Mouse (Mus musculus) brain, embryonic 14.5 days (tissue): ENCODE measurements around the gene Sh3gl1.

Experiments
- CTCF ChIP-seq: fragments of 200-500 bp; IDR thresholded peaks from 2 replicates; pipeline ENCODE4 v1.5.1; 2012; ENCODE audit warnings: inconsistent platforms, mild to moderate bottlenecking, moderate library complexity, borderline replicate concordance; ENCODE audit not compliant: insufficient read depth, insufficient read length; ENCODE audit errors: extremely low read depth
- POLR2A ChIP-seq: fragments of 200-500 bp; IDR thresholded peaks from 2 replicates; pipeline ENCODE4 v1.6.1; 2012; ENCODE audit warnings: mild to moderate bottlenecking, inconsistent platforms, borderline replicate concordance; ENCODE audit not compliant: poor library complexity, insufficient read depth, insufficient read length, severe bottlenecking; ENCODE audit errors: extremely low read depth

GRCm38 (mm10) chr17:56010681-56011080 lies 25.8 kb downstream of the Sh3gl1 start:
- TF ChIP-seq POLR2A (no peak), CTCF (peak; percentile 98)
